Mouse (Mus musculus) heart, embryonic 14.5 days (tissue): ENCODE results near the gene Hspa4l. TPM values are rescaled to one million over a fixed set of nuclear protein-coding genes. Genes with fewer than 3 reads are reported as not detected.
"Not testable (repeated sequence)": the region's sequence is repeated elsewhere in the genome, so short reads cannot be mapped to it uniquely, and the experiment has no call there.

ENCODE experiments used
- ATAC-seq: fragments of 200-750 bp; cut with Nextera tagmentation; 2 replicates; pipeline ENCODE4 v1.8.0; 2017; ENCODE audit warnings: low read depth, moderate TSS enrichment; ENCODE audit not compliant: insufficient number of reproducible peaks, insufficient read depth, low FRiP score
- H3K27ac ChIP-seq, 2 experiments: fragments of 200-500 bp in 1 of 2; fragments of 300-500 bp in 1 of 2; sonication (generic) in 1 of 2; replicated peaks in 1 of 2; 2 replicates each; pipeline ENCODE4 v1.5.1; 2012 to 2014; ENCODE audit warnings: low read depth in 2 of 2, low read length in 2 of 2, control low read depth in 1 of 2, mild to moderate bottlenecking in 1 of 2, mixed read lengths in 1 of 2; ENCODE audit not compliant: control insufficient read depth in 1 of 2, insufficient read depth in 1 of 2
- H3K27me3 ChIP-seq: fragments of 300-500 bp; sonication (generic); 2 replicates; pipeline ENCODE4 v1.6.1; 2014; ENCODE audit warnings: mild to moderate bottlenecking, low read length, control low read depth; ENCODE audit not compliant: control insufficient read depth, insufficient read depth
- H3K36me3 ChIP-seq: fragments of 300-500 bp; sonication (generic); 2 replicates; pipeline ENCODE4 v1.6.1; 2014; ENCODE audit warnings: mild to moderate bottlenecking, control low read depth, low read length, mixed read lengths; ENCODE audit not compliant: control insufficient read depth, insufficient read depth
- H3K4me1 ChIP-seq, 2 experiments: fragments of 200-500 bp in 1 of 2; fragments of 300-500 bp in 1 of 2; sonication (generic) in 1 of 2; 2 replicates each; pipeline ENCODE4 v1.6.1; 2012 to 2014; ENCODE audit warnings: low read length in 2 of 2, control low read depth in 1 of 2, mixed read lengths in 1 of 2; ENCODE audit not compliant: control insufficient read depth in 2 of 2, insufficient read depth in 2 of 2
- H3K4me2 ChIP-seq: fragments of 300-500 bp; sonication (generic); 2 replicates; pipeline ENCODE4 v1.6.1; 2014; ENCODE audit warnings: mild to moderate bottlenecking, low read length
- H3K4me3 ChIP-seq, 2 experiments: fragments of 200-500 bp in 1 of 2; fragments of 300-500 bp in 1 of 2; sonication (generic) in 1 of 2; 2 replicates each; pipeline ENCODE4 v1.5.1; 2012 to 2014; ENCODE audit warnings: low read length in 2 of 2, mild to moderate bottlenecking in 2 of 2, control low read depth in 1 of 2, low read depth in 1 of 2, moderate library complexity in 1 of 2; ENCODE audit not compliant: control insufficient read depth in 1 of 2, insufficient read depth in 1 of 2
- H3K9ac ChIP-seq: fragments of 300-500 bp; sonication (generic); 2 replicates; pipeline ENCODE4 v1.6.1; 2014; ENCODE audit warnings: mild to moderate bottlenecking, low read length
- H3K9me3 ChIP-seq: fragments of 300-500 bp; sonication (generic); 2 replicates; pipeline ENCODE4 v1.6.1; 2016; ENCODE audit warnings: low read length, control low read depth; ENCODE audit not compliant: control insufficient read depth
- WGBS: fragments of 180-500 bp; shearing (Covaris S2); extraction: QIAGEN DNeasy Blood & Tissue Kit; methylation state at CpG from one replicate; pipeline ENCODE4 v1.1.7; 2014; 5-methylcytosine and 5-hydroxymethylcytosine counted together
- polyA plus RNA-seq: library from polyadenylated mRNA; unstranded; fragments of >200 nt; fragmentation: Nextera tagmentation; extraction: Ambion mirVana; gene quantifications from 2 replicates; pipeline ENCODE4 v1.2.1, GENCODE M21; 2014

The Hspa4l gene
- polyA plus RNA-seq, 1 experiment from 2014 or later = 35.5 TPM

GRCm38 (mm10) chr3:40845521-40845920, 101.2 kb downstream of the Hspa4l start:
- 82% methylated on average over 5 of the region's 6 CpGs for WGBS
- not testable (repeated sequence) for H3K4me1 ChIP-seq, H3K27ac ChIP-seq, H3K36me3 ChIP-seq, H3K9ac ChIP-seq, H3K27me3 ChIP-seq, ATAC-seq, H3K9me3 ChIP-seq
- Histone ChIP-seq H3K4me3 (peak overlapping the region in 1 of 2 experiments; percentile 50; a peak in 1 of 4 replicates), H3K4me2 (peak overlapping the region; percentile 69)

Other genes starting within 250 kb of the Hspa4l start
- gene Intu, start 213.2 kb upstream of the Hspa4l start, polyA plus RNA-seq = 3.3 and 4.1 TPM in 2 replicates
- gene Slc25a31, start 35.6 kb upstream of the Hspa4l start, polyA plus RNA-seq = 1.00 and 1.1 TPM in 2 replicates
- gene Plk4, start 55.5 kb downstream of the Hspa4l start, polyA plus RNA-seq = 32.0 and 34.6 TPM in 2 replicates
- 6.9 and 7.9 TPM in 2 replicates for gene Mfsd8, start 102.4 kb downstream of the Hspa4l start, polyA plus RNA-seq
- 18.9 and 19.8 TPM in 2 replicates for gene Abhd18, start 102.5 kb downstream of the Hspa4l start, polyA plus RNA-seq
- 0.30 and 0.36 TPM in 2 replicates for gene 1700034I23Rik, start 158.0 kb downstream of the Hspa4l start, polyA plus RNA-seq
- gene Larp1b, start 205.3 kb downstream of the Hspa4l start, polyA plus RNA-seq = 14.5 and 15.7 TPM in 2 replicates